Mouse (Mus musculus) heart, embryonic 11.5 days (tissue): ENCODE data around the gene Pdrg1. TPM values are rescaled to one million over a fixed set of nuclear protein-coding genes. Genes with fewer than 3 reads are reported as not detected.

Experiments
- ATAC-seq: fragments of 200-750 bp; cut with Nextera tagmentation; replicated peaks from 2 replicates; pipeline ENCODE4 v1.8.0; 2017; ENCODE audit warnings: moderate library complexity; ENCODE audit not compliant: insufficient number of reproducible peaks, low FRiP score, low TSS enrichment
- H3K27ac ChIP-seq: fragments of 300-500 bp; sonication (generic); 2 replicates; pipeline ENCODE4 v1.5.1; 2014; ENCODE audit warnings: mild to moderate bottlenecking, low read depth, low read length
- H3K27me3 ChIP-seq: fragments of 300-500 bp; sonication (generic); 2 replicates; pipeline ENCODE4 v1.6.1; 2014; ENCODE audit warnings: mild to moderate bottlenecking, low read length, mixed read lengths; ENCODE audit not compliant: control insufficient read depth, insufficient read depth
- H3K36me3 ChIP-seq: fragments of 300-500 bp; sonication (generic); 2 replicates; pipeline ENCODE4 v1.6.1; 2014; ENCODE audit warnings: mild to moderate bottlenecking, low read length, moderate library complexity, mixed read lengths; ENCODE audit not compliant: control insufficient read depth, insufficient read depth
- H3K4me1 ChIP-seq: fragments of 300-500 bp; sonication (generic); 2 replicates; pipeline ENCODE4 v1.6.1; 2014; ENCODE audit warnings: low read length; ENCODE audit not compliant: control insufficient read depth, insufficient read depth
- H3K4me2 ChIP-seq: fragments of 300-500 bp; sonication (generic); 2 replicates; pipeline ENCODE4 v1.6.1; 2014; ENCODE audit warnings: mild to moderate bottlenecking, moderate library complexity
- H3K4me3 ChIP-seq: fragments of 300-500 bp; sonication (generic); 2 replicates; pipeline ENCODE4 v1.5.1; 2014; ENCODE audit warnings: low read depth, low read length
- H3K9ac ChIP-seq: fragments of 300-500 bp; sonication (generic); 2 replicates; pipeline ENCODE4 v1.6.1; 2014; ENCODE audit warnings: mild to moderate bottlenecking, low read depth, low read length, moderate library complexity
- H3K9me3 ChIP-seq: fragments of 300-500 bp; sonication (generic); replicated peaks from 2 replicates; pipeline ENCODE4 v1.6.1; 2016; ENCODE audit warnings: low read length; ENCODE audit not compliant: control insufficient read depth
- WGBS: fragments of 180-500 bp; shearing (Covaris S2); extraction: QIAGEN DNeasy Blood & Tissue Kit; methylation state at CpG from one replicate; pipeline ENCODE4 v1.1.7; 2014; ENCODE audit not compliant: insufficient replicate concordance; 5-methylcytosine and 5-hydroxymethylcytosine counted together
- polyA plus RNA-seq: library from polyadenylated mRNA; unstranded; fragments of >200 nt; fragmentation: Nextera tagmentation; extraction: Ambion mirVana; gene quantifications from 2 replicates; pipeline ENCODE4 v1.2.1, GENCODE M21; 2014

Pdrg1 gene
- polyA plus RNA-seq, 1 experiment from 2014 or later, result 60.8 TPM

DNA sequence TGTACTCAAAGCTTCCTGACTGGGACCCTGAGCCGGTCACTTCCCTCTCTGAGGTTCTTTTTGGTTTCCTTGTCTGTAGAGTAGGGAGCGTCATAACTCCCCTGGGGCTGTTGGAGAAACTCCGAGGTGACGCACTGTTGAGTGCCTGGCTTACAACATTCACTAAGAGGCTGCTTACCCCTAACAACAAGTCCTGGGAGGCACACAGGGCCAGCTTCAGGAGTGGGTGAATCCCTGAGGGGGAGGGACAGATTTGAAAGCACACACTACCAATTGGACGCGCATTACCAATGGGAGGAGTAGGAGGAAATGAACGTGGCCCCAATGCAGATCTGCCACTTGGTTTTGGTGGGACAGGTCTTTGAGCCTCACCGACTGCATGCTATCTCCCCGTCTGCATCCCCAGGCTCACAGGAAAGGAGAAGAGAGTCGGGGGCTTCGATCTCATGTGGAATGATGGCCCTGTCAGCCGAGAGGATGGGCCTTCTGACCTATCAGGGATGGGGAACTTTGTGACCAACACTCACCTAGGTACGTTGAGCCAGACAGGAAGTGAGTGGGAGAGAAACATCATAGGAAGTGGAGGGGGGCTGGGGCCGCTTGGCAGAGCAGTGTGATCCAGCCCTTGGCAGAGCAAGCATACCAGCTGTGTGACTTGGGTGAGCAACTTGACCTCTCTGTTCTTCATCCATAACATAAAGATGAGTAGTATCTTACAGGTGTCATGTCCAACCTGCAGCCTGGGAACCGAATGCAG, 12.6 kb downstream of the Pdrg1 start:
- Histone ChIP-seq H3K9ac (no peak overlapping the region), H3K36me3 (no peaks in the 10 kb centered on the region), H3K4me3 (no peak overlapping the region), H3K4me2 (no peak overlapping the region), H3K27me3 (no peaks in the 10 kb centered on the region), H3K4me1 (no peaks in the 10 kb centered on the region), H3K27ac (no peak overlapping the region), H3K9me3 (no peaks in the 10 kb centered on the region)
- WGBS, result 72% methylated on average over 15 of the region's 15 CpGs
- no peak for ATAC-seq

DNA sequence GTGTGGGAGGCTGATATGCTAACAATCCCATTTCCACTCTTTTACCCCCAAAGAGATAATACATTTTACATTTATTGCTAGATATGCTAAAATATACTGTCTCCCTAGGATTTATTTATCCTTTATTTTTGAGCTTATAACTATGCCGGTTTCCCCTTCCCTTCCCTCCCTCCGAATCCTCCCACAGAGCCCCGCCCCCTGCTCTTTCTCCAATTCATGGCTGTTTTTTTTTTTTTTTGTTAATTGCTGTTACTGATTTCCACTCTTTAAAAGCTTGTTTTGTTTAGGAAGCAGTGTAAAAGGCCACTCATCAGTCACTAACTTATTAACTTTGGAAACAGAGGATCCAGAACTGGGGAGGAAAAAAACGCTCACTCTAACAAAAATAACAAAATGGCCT, 18.2 kb downstream of the Pdrg1 start:
- no peak overlapping the region for H3K4me3 ChIP-seq
- no peak for ATAC-seq
- no peak overlapping the region for H3K9ac ChIP-seq
- no peaks in the 10 kb centered on the region for H3K36me3 ChIP-seq
- no peaks in the 10 kb centered on the region for H3K4me1 ChIP-seq
- no peak overlapping the region for H3K27ac ChIP-seq
- no peaks in the 10 kb centered on the region for H3K27me3 ChIP-seq
- WGBS, result 69% methylated on average over 4 of the region's 4 CpGs
- H3K4me2 ChIP-seq, result no peak overlapping the region
- no peaks in the 10 kb centered on the region for H3K9me3 ChIP-seq

- Histone ChIP-seq H3K9me3 (no peaks in the 10 kb centered on the region), H3K4me1 (no peaks in the 10 kb centered on the region), H3K27me3 (0 out of 2 replicates have a peak, but pooled peaks cover 2% of the 10 kb centered on the region), H3K9ac (no peak overlapping the region), H3K4me3 (no peak overlapping the region), H3K27ac (no peak overlapping the region), H3K4me2 (no peak overlapping the region), H3K36me3 (no peaks in the 10 kb centered on the region)
- WGBS, result 71% methylated on average over 9 of the region's 9 CpGs
- no peak for ATAC-seq
These were observed 23.7 kb downstream of the Pdrg1 start for GRCm38 (mm10) chr2:152991529-152991928.

DNA sequence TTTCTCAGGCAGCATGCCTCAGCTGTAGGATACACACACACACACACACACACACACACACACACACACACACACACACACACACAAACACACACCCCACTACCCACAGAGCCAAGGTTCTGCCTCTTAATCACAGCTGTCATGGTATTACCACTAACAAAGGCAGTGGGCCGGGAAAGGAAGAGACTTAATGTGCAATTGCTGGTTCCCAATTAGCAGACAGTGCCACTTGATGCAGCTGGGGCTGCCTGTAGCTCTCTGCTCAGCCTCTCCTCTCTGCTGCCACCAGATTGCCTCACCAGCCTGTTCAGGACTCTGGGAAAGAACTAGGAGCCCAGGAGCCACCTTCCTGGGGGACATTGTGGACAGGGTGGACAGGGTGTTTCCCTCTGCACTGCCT, 29.6 kb downstream of the Pdrg1 start:
- Histone ChIP-seq H3K27ac (no peak overlapping the region), H3K4me3 (no peak overlapping the region), H3K36me3 (no peaks in the 10 kb centered on the region), H3K4me2 (no peak overlapping the region), H3K27me3 (0 out of 2 replicates have a peak, but pooled peaks cover 2% of the 10 kb centered on the region), H3K9ac (no peak overlapping the region), H3K9me3 (no peaks in the 10 kb centered on the region), H3K4me1 (no peaks in the 10 kb centered on the region)
- 89% methylated on average over 1 of the region's 1 CpGs for WGBS
- ATAC-seq, result no peak

- Histone ChIP-seq H3K4me2 (no peak overlapping the region), H3K36me3 (no peaks in the 10 kb centered on the region), H3K9me3 (0 out of 2 replicates have a peak, but pooled peaks cover 3% of the 10 kb centered on the region), H3K27ac (no peak overlapping the region), H3K9ac (no peak overlapping the region), H3K4me1 (no peaks in the 10 kb centered on the region), H3K27me3 (no peaks in the 10 kb centered on the region), H3K4me3 (no peak overlapping the region)
- 68% methylated on average over 3 of the region's 3 CpGs for WGBS
- no peak for ATAC-seq
These were observed 38.2 kb downstream of the Pdrg1 start for GRCm38 (mm10) chr2:152976991-152977390.

GRCm38 (mm10) chr2:152965555-152965954, 49.7 kb downstream of the Pdrg1 start:
- peaks cover 3% of the 10 kb centered on the region; the same call in 1 of the 2 replicates for H3K27me3 ChIP-seq
- H3K36me3 ChIP-seq, result no peaks in the 10 kb centered on the region
- H3K27ac ChIP-seq, result no peak overlapping the region
- ATAC-seq, result no peak
- no peak overlapping the region for H3K4me2 ChIP-seq
- 67% methylated on average over 4 of the region's 4 CpGs for WGBS
- no peaks in the 10 kb centered on the region for H3K4me1 ChIP-seq
- no peak overlapping the region for H3K9ac ChIP-seq
- no peak overlapping the region for H3K4me3 ChIP-seq
- H3K9me3 ChIP-seq, result no peaks in the 10 kb centered on the region

GRCm38 (mm10) chr2:152962091-152962793, 53.0 kb downstream of the Pdrg1 start, which contains the start of gene Ttll9:
Gene Ttll9 (plus strand): TSS chr2:152962485.
- H3K9me3 ChIP-seq, result no peaks in the 10 kb centered on the region
- peak within 1 kb of the TSS; percentile 45 for H3K4me3 ChIP-seq
- H3K4me1 ChIP-seq, result no peaks in the 10 kb centered on the region
- H3K27me3 ChIP-seq, result peaks cover 7% of the 10 kb centered on the region; the same call in 1 of the 2 replicates
- 1% methylated on average over 34 of the region's 34 CpGs for WGBS
- no peak within 1 kb of the TSS for H3K27ac ChIP-seq
- H3K9ac ChIP-seq, result peak within 1 kb of the TSS; percentile 44
- no peaks in the 10 kb centered on the region for H3K36me3 ChIP-seq
- ATAC-seq, result peak; percentile 67; the same call in 1 of the 2 replicates
- H3K4me2 ChIP-seq, result peak within 1 kb of the TSS; percentile 71
